Mouse (Mus musculus): ENCODE results near the gene Larp1b. TPM values are rescaled to one million over a fixed set of nuclear protein-coding genes. Genes with fewer than 3 reads are reported as not detected.

Gene Larp1b
- total RNA-seq, 4 experiments from 2014 or later = 65.0 to 76.0 (median 69.7) TPM

DNA sequence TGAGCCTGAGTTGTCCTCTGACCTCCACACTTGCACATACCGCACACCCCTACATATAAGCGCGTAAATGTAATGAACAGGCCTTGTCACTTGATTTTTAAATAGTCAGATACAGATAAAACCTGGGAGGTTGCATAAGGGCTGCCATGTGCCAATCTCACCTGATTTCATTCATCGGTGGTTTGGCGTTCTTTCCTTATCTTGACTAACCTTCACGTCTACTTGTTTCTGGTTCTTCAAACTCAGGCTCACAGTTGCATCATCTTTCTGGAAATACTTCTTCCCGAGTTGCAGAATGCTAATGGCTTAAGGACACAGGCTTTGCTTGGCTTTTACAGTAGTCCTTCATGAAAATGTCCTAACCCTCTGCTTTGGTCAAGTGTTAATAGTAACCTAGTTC is 71.1 kb downstream of the Larp1b start:
- DNase-seq (ENCODE audit: low spot score in 2 of 2) = no peak

- DNase-seq (ENCODE audit: low spot score in 2 of 2) = no peak
These were observed 72.4 kb downstream of the Larp1b start for GRCm38 (mm10) chr3:41021980-41022379.

DNA sequence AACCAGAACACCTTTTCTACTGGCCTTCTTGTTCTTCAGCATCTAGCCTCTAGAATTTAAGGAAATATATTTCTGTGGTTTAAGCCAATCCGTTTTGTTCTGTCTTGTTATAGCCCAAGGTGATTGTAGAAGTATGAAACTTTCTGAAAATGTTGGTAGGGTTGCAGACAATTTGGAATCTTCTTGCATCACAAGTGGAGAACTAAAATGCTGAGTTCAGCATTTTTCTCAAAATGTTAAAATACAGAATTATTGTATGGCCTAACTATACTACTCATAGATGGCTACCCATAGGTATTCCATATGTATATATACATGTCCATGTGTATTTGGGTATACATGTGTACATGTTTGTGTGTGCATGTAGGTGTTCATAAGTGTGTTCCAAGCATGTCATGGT is 81.1 kb downstream of the Larp1b start:
- DNase-seq (ENCODE audit: low spot score in 2 of 2) = no peak

GRCm38 (mm10) chr3:41031286-41032210 is 81.9 kb downstream of the Larp1b start:
- DNase-seq (ENCODE audit: low spot score in 2 of 2) = no peak

- no peak for DNase-seq (ENCODE audit: low spot score in 2 of 2)
These were observed 88.8 kb downstream of the Larp1b start for GRCm38 (mm10) chr3:41038297-41038916.

- DNase-seq (ENCODE audit: low spot score in 2 of 2) = no peak
These were observed 91.6 kb downstream of the Larp1b start for GRCm38 (mm10) chr3:41041241-41041640.

DNA sequence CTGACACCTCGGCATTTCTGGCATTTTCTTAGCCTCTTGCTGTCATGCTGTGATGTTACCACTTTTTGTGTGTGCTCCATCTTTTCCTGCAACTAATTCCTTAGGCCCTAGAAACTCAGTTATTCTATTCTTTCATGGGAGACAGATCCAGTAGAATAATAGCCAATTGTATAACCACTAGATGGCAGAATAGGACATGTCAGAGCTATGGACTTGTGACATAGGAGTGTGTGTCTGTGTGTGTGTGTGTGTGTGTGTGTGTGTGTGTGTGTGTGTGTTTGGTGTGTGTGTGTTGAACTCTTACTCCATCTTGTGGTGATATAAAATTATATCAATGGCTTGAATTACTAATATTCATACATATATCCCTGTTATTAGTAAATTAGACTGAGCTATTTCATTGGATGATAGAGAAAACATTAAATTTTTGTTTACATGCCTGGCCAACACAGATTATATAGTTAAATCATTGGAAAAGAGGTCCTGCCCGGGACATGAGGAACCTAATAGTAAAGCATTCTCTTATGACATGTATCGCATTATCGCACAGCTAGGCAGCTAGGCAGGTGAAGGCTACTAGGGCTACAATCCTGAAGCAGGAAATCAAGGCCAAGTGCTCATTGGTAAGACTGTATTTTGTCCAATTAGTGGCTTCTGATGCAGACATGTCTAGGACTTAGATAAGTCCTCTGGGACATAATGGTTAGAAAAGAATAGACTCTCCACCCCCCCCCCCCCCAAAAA is 92.7 kb downstream of the Larp1b start:
- DNase-seq (ENCODE audit: low spot score in 2 of 2) = no peak

DNA sequence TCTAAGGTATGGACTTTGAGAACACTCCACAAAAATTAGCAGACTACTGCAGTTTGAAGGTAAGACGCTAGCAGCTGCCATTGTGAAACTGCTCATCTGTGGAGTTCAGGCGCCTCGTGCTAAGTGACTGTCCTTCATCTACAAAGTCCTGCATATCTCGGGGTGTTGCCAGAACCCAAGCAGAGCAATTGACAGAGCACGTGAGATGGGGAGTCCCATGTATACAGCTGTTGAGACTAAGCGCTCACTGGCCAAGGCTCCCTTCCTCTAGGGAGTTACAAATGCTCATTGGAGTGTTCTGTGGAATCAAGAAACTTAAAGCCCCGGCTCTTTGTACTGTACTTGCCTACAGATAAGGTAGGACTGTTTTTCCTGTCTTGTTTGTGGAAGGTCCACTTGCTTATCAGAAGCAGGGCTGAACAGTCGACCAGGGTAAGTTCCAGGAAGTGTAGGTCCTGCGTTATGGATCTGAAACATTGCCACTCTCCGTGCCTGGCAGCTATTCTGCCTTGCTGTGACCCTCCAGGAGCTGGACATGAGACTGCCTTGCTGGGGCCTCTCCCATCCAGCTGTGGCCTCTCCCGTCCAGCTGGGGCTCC is 94.2 kb downstream of the Larp1b start:
- no peak for DNase-seq (ENCODE audit: low spot score in 2 of 2)

GRCm38 (mm10) chr3:41047838-41048237 is 98.2 kb downstream of the Larp1b start:
- DNase-seq (ENCODE audit: low spot score in 2 of 2) = no peak

GRCm38 (mm10) chr3:41053334-41053733 is 103.7 kb downstream of the Larp1b start:
- no peak for DNase-seq (ENCODE audit: low spot score in 2 of 2)

- peak in 1 of 2 experiments; percentile 7 for DNase-seq (ENCODE audit: low spot score in 2 of 2)
These were observed 108.8 kb downstream of the Larp1b start for GRCm38 (mm10) chr3:41058395-41058794.

- DNase-seq (ENCODE audit: low spot score in 2 of 2) = no peak
These were observed 109.6 kb downstream of the Larp1b start for GRCm38 (mm10) chr3:41059249-41059648.

DNA sequence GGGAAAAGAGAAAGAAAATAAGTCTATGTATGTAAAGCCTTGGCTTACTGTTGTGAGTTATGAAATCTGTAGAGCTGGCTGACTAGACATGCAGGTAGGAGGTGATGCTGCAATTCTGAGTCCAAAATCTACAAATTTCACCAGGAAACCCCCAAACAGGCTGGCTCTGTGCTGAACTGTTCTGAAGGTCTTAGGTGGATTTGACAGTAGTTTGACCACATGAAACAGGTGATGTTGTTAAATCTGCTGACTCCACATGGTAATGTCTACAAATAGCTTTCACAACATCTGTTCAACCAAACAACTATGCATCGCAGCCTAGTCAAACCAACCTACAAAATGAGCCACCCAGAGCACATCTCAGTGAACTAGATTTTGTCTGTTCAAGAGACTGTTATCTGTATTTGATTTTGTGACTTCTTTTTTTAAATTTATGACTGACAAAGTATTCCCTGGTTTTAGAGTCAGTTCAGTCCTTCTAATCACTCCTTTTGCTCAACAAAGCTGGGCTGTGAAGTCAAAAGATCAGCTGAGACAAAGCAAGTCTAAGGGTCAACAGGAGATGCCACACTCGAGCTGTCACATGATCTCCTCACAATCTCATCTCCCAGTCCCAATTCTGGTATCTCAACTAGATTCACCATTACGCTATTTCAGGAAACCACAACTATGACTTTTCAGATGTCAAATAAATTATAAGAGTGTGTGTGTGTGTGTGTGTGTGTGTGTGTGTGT is 112.4 kb downstream of the Larp1b start:
- DNase-seq (ENCODE audit: low spot score in 2 of 2) = no peak

GRCm38 (mm10) chr3:41062758-41063157 is 113.1 kb downstream of the Larp1b start:
- DNase-seq (ENCODE audit: low spot score in 2 of 2) = no peak

DNA sequence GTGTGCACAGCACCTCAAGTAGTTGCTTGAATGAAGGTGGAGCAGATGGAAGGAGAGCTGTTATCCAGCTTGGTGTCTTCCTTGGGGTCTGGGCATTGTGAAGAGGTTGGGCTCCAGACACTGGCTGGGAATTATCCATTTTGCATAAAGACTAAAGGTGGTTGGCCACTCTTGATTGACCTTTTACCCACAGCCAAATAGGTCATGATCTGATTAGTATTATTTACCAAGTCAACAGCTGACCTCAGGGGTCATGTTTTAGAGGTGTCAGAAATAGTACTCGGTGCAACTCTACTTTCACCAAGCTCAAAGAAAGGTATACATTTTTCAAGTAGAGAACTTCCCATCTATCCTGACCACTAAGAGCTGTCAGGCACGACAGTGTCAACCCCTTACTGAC is 115.7 kb downstream of the Larp1b start:
- no peak for DNase-seq (ENCODE audit: low spot score in 2 of 2)

DNA sequence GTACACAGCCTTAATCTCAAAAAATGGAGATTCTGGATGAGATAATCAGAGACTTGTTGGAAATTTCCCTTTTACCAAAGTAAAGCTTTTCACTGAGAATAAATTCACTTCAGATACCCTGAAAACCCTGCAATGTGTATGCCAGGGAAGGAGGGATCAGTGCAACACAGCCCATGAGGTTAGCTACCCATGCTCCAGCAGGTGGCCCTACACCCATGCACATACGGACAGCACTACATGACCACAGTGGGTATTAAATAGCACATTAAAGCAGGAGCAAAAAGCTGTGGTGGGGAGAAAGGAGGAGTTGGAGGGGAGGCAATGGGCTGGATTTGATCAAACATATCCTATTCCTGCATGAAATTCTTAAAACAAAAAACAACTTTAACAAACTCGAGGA is 120.9 kb downstream of the Larp1b start:
- DNase-seq (ENCODE audit: low spot score in 2 of 2) = no peak

DNA sequence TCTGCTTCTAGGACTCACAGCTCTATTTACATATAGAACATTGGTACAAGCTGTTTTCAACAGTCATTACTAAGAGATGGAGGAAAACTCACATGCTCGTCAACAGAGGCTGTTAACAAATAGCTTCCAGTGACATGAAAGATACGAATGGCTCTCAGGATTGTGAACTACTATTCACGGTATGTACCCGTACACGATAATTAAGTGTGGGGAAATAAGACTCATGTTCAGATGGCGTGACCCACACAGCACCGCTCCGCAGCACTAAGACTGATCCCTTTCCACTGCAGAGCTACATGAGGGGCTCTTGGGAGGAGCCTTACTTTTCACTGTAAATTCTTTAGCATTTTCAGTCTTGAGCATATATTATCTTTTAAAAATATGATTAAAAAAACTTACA is 125.7 kb downstream of the Larp1b start:
- no peak for DNase-seq (ENCODE audit: low spot score in 2 of 2)

- no peak for DNase-seq (ENCODE audit: low spot score in 2 of 2)
These were observed 129.0 kb downstream of the Larp1b start for GRCm38 (mm10) chr3:41078673-41079072.

GRCm38 (mm10) chr3:41080724-41081123 is 131.1 kb downstream of the Larp1b start:
- no peak for DNase-seq (ENCODE audit: low spot score in 2 of 2)

GRCm38 (mm10) chr3:41081474-41082301 is 132.1 kb downstream of the Larp1b start:
- no peak for DNase-seq (ENCODE audit: low spot score in 2 of 2)
